Mouse (Mus musculus) lung, postnatal 0 days (tissue): ENCODE results near the gene Ehd1.

Experiments
- CTCF ChIP-seq: IDR thresholded peaks from 2 replicates; pipeline ENCODE4 v1.5.1; 2016; ENCODE audit warnings: antibody characterized with exemption, mild to moderate bottlenecking
- EP300 ChIP-seq: IDR thresholded peaks from 2 replicates; pipeline ENCODE4 v1.6.1; 2016; ENCODE audit warnings: antibody characterized with exemption, mild to moderate bottlenecking, control low read depth

- TF ChIP-seq CTCF (no peak), EP300 (no peak)
Observed at GRCm38 (mm10) chr19:6302114-6302513, 25.6 kb downstream of the Ehd1 start.
